Mouse (Mus musculus): Measurements from ENCODE around the gene Hoxd13. TPM values are rescaled to one million over a fixed set of nuclear protein-coding genes. Genes with fewer than 3 reads are reported as not detected.

Gene Hoxd13
- total and polyA plus RNA-seq, 2 experiments from 2014 or later, result not detected

DNA sequence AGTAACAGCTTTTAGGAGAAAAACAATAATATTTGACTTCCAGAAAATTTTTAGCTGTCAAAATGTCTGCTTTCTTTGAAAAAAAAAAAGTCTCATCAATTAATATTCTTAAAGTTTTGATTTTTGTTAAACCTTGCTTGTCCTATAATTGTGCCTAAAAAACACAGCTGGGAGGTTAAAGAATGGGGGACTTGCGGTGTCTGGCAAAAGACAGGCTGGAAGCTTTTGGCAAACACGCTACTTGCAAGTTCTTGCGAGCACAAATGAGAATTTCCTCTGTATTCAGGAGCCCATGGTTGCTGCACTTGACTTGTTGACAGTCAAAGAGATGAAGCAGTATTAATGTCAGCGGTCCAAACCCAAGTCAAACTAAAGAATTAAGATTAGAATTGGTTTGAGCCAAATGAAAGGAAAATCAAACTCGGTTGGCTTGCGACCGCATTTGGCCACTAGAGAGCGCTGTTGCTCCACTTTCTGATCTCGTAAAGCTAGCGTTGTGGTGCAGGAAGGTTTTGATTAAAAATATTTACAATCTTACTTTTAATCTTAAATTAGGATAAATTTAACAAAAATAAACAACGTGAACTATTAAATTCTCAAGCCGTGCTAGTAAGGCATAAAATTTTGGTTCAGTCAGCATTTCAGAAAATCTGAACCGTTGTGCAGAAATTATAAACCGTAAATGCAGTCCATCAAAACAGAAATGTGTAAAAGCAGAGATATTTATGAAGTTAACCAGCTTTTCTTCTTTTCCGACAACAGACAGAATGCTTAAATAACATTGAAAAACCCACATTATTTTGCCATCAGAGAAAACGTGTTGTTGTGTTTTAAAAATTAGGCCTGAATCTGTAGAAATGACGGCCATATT, 34.1 kb downstream of the Hoxd13 start:
- no peaks in the 10 kb centered on the region for H3K36me3 ChIP-seq (ENCODE audit: insufficient read depth, low read length)
- TF ChIP-seq CTCF (IDR thresholded peaks at IDR 0.05), result peak; percentile 91
- H3K4me1 ChIP-seq (ENCODE audit: insufficient read depth, low read length), result 0 out of 2 replicates have a peak, but pooled peaks cover 2% of the 10 kb centered on the region
- H3K27ac ChIP-seq (ENCODE audit: low read depth, low read length), result no peak overlapping the region
- H3K27me3 ChIP-seq (ENCODE audit: insufficient read depth, low read length), result peaks cover 81% of the 10 kb centered on the region
- H3K9ac ChIP-seq (replicated peaks; ENCODE audit: low read length, poor library complexity, severe bottlenecking), result no peak overlapping the region
- WGBS, result 12% methylated on average over 17 of the region's 17 CpGs
- H3K4me3 ChIP-seq (ENCODE audit: low read depth, low read length), result no peak overlapping the region
- H3K9me3 ChIP-seq (ENCODE audit: low read length), result no peaks in the 10 kb centered on the region
- DNase-seq (ENCODE audit: low spot score) (peak; percentile 81), ATAC-seq (ENCODE audit: low FRiP score) (no peak)
- H3K4me2 ChIP-seq (ENCODE audit: low read depth, low read length, poor library complexity, severe bottlenecking), result no peak overlapping the region

DNA sequence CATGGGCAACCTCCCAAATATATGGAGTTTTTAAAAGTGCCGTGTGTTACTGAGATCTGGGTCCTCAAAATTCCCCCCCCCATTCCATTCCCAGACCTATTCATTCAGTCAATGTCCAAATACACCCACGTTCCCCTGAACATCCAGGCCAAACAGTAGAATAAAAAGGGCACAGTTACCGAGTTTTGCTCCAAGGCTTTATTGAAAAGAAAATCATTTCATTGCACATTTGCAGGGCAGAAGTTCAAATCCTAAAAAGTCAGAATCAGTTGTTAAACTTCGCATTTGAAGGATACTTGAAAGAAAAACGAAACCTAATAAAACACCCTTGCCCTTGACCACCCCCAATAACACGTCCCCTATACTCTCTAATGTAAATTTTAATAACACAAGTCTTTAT, 34.7 kb downstream of the Hoxd13 start:
- Histone ChIP-seq H3K27me3 (ENCODE audit: insufficient read depth, low read length) (peaks cover 81% of the 10 kb centered on the region), H3K4me3 (ENCODE audit: low read depth, low read length) (no peak overlapping the region), H3K4me1 (ENCODE audit: insufficient read depth, low read length) (0 out of 2 replicates have a peak, but pooled peaks cover under 1% of the 10 kb centered on the region), H3K36me3 (ENCODE audit: insufficient read depth, low read length) (no peaks in the 10 kb centered on the region), H3K9me3 (ENCODE audit: low read length) (no peaks in the 10 kb centered on the region), H3K4me2 (ENCODE audit: low read depth, low read length, poor library complexity, severe bottlenecking) (no peak overlapping the region), H3K27ac (ENCODE audit: low read depth, low read length) (no peak overlapping the region), H3K9ac (replicated peaks; ENCODE audit: low read length, poor library complexity, severe bottlenecking) (no peak overlapping the region)
- ATAC-seq (ENCODE audit: low FRiP score), result no peak
- 16% methylated on average over 6 of the region's 6 CpGs for WGBS
- no peak for DNase-seq (ENCODE audit: low spot score)
- no peak for TF ChIP-seq CTCF (IDR thresholded peaks at IDR 0.05)

DNA sequence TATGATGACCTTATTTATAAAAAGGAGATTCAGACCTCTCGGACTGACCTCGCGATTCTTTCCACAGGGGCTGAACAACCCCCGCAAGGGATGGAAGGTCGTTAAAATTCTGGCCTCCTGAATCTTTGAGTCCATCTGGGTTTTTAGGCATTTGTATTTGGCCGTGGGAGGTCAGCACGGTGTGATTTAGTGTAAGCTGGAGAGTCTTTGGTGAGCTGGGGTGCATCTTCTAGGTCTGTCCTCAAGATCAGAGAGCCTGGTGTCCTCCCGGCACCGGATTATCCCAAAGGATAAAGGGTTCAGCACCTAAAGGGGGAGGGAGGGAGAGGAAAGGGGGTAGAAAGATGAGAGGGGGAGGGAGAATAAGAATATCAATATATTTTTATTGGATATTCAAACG, 35.2 kb downstream of the Hoxd13 start:
- 3% methylated on average over 10 of the region's 10 CpGs for WGBS
- TF ChIP-seq CTCF (IDR thresholded peaks at IDR 0.05), result no peak
- H3K27ac ChIP-seq (ENCODE audit: low read depth, low read length), result no peak overlapping the region
- no peak for DNase-seq (ENCODE audit: low spot score)
- H3K4me1 ChIP-seq (ENCODE audit: insufficient read depth, low read length), result no peaks in the 10 kb centered on the region
- no peak overlapping the region for H3K4me2 ChIP-seq (ENCODE audit: low read depth, low read length, poor library complexity, severe bottlenecking)
- no peak overlapping the region for H3K4me3 ChIP-seq (ENCODE audit: low read depth, low read length)
- no peak for ATAC-seq (ENCODE audit: low FRiP score)
- H3K9ac ChIP-seq (replicated peaks; ENCODE audit: low read length, poor library complexity, severe bottlenecking), result no peak overlapping the region
- H3K27me3 ChIP-seq (ENCODE audit: insufficient read depth, low read length), result peaks cover 83% of the 10 kb centered on the region
- no peaks in the 10 kb centered on the region for H3K36me3 ChIP-seq (ENCODE audit: insufficient read depth, low read length)
- no peaks in the 10 kb centered on the region for H3K9me3 ChIP-seq (ENCODE audit: low read length)

DNA sequence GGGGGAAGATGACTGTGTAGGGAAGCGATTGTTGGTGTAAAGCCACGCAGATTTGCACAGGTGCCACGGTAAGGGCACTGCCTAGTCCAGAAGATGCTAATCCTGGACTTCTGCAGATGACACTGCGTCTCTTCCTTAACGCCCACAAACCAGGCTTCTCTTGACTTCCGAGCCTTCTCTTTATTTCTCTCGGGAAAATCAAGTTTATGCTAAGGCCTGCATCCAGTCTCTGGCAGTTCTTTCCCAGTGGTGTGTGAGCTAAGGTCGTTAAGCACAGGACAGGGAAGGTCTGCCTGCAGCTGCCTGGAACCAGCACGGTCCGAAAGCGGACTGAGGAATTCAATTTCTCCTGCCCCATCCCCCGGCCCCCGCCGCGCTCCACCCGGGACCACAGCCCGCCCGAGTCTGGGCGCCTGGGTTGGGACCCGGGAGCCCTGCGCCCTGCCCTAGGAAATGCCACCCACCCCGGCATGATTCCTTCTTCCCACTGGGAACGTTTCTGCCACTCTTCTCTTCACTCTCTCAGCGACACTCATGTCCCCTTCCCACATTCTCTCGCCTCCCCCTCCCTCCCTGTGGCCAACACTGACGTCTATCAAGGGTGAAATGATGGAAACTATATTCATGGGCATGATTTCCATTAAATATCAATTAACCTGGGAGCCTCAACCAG, 35.7 kb downstream of the Hoxd13 start:
- H3K4me3 ChIP-seq (ENCODE audit: low read depth, low read length), result no peak overlapping the region
- DNase-seq (ENCODE audit: low spot score), result no peak
- H3K27me3 ChIP-seq (ENCODE audit: insufficient read depth, low read length), result peaks cover 85% of the 10 kb centered on the region
- H3K27ac ChIP-seq (ENCODE audit: low read depth, low read length), result no peak overlapping the region
- ATAC-seq (ENCODE audit: low FRiP score), result no peak
- 3% methylated on average over 26 of the region's 26 CpGs for WGBS
- no peaks in the 10 kb centered on the region for H3K36me3 ChIP-seq (ENCODE audit: insufficient read depth, low read length)
- H3K9ac ChIP-seq (replicated peaks; ENCODE audit: low read length, poor library complexity, severe bottlenecking), result no peak overlapping the region
- TF ChIP-seq CTCF (IDR thresholded peaks at IDR 0.05), result no peak
- no peaks in the 10 kb centered on the region for H3K9me3 ChIP-seq (ENCODE audit: low read length)
- H3K4me1 ChIP-seq (ENCODE audit: insufficient read depth, low read length), result no peaks in the 10 kb centered on the region
- no peak overlapping the region for H3K4me2 ChIP-seq (ENCODE audit: low read depth, low read length, poor library complexity, severe bottlenecking)

DNA sequence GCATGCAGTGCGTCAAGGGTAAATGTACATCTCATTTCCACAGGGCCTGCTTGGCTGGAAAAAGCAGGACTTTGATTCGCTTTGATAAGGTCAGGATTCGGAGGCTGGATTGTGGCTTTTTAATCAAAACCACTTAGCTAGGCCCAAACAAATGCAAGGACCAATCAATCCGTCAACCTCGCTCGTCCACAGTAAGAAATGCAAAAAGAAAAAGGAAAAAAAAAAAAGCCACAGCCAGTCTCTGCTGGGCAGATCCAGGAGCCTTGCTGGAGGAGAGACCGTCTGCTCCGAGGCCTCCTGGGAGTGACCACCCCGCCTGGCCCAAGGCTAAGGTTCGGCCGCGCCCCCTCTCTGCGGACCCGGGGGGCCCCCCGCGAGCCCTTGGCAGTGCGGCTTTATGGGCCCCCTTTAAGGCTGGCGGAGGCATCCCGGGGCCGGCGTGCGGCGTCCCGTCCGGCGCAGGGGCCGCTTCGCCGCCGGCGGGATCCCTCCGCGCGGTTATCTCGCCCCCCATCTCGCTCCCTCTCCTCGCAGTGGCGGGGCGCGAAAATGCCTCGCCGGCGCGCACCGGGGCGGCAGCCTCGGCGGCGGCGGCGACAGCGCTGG, 36.4 kb downstream of the Hoxd13 start, which contains the start of gene Hoxd8:
Hoxd8 (plus strand) TSS at position 223 of the 606 bp plus-strand sequence.
- Histone ChIP-seq H3K9ac (replicated peaks; ENCODE audit: low read length, poor library complexity, severe bottlenecking) (no peak within 1 kb of the TSS), H3K4me3 (ENCODE audit: low read depth, low read length) (peak within 1 kb of the TSS; percentile 24), H3K4me2 (ENCODE audit: low read depth, low read length, poor library complexity, severe bottlenecking) (peak within 1 kb of the TSS; percentile 36), H3K27ac (ENCODE audit: low read depth, low read length) (no peak within 1 kb of the TSS), H3K27me3 (ENCODE audit: insufficient read depth, low read length) (peaks cover 86% of the 10 kb centered on the region), H3K9me3 (ENCODE audit: low read length) (no peaks in the 10 kb centered on the region), H3K4me1 (ENCODE audit: insufficient read depth, low read length) (no peaks in the 10 kb centered on the region), H3K36me3 (ENCODE audit: insufficient read depth, low read length) (no peaks in the 10 kb centered on the region)
- DNase-seq (ENCODE audit: low spot score), result no peak
- WGBS, result under 1% methylated on average over 30 of the region's 52 CpGs
- no peak for TF ChIP-seq CTCF (IDR thresholded peaks at IDR 0.05)
- ATAC-seq (ENCODE audit: low FRiP score), result no peak
